In the genomic region with DNA sequence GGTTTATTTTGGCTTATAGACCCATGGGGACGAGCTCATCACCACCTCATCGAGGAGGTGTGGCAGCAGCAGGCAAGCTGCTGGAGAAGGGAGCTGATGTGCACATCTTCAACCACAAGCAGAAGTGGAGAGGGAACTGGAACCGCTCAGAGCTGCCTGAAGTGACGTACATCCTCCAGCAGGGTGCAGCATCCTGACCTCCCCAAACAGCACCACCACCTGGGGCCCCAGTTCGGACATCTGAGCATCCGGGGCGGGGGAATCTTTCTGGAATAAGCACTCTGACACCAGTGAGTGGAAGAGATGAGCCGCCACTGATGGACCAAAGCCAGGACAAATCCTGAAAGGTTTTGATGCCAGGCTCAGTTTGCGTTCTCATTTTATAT, we compare ENCODE assay signal across 9 mouse cellular contexts. TPM values are rescaled to one million over a fixed set of nuclear protein-coding genes. Genes with fewer than 3 reads are reported as not detected.
A peak's percentile ranks its signal among the peaks of the same experiment; 100 is the strongest.
DNase-seq lines count a peak whose midpoint lies in the region; ATAC-seq and TF ChIP-seq lines count a peak whose summit lies in the region.
"Had no signal": no experiment of that assay in that cellular context is flagged by ENCODE, and none has a peak within 500 bp of the region (broad histone marks: within the 10 kb centered on the region; RNA-seq: fewer than 3 reads in every experiment).

No protein-coding gene starts in this region.

- 0 out of 2 replicates have a peak, but pooled peaks cover 4% of the 10 kb centered on the region for H3K4me1 ChIP-seq in heart, embryonic 10.5 days

- 22% methylated on average over 9 of the region's 9 CpGs for WGBS in heart, embryonic 10.5 days

- H3K79me3 ChIP-seq in C2C12 (ENCODE audit: low read depth) = no peaks in the 10 kb centered on the region

- H3K4me3 ChIP-seq in heart, embryonic 10.5 days = no peak overlapping the region
- no peak overlapping the region for H3K4me3 ChIP-seq in C2C12 (ENCODE audit: insufficient read depth, poor library complexity, severe bottlenecking)
- H3K4me3 ChIP-seq: embryonic facial prominence, embryonic 12.5 days had no signal

- no peaks in the 10 kb centered on the region for H3K79me2 ChIP-seq in C2C12 (ENCODE audit: control insufficient read depth, insufficient read depth)

- DNase-seq in heart, adult 18-20 months = peak; percentile 54 to 70
- no peak for DNase-seq in heart, embryonic 10.5 days (ENCODE audit: low spot score)
- DNase-seq in adrenal gland, postnatal 14 days = peak; percentile 76
- DNase-seq in kidney, postnatal 36 days = peak; percentile 37 to 68
- DNase-seq in spleen, postnatal 4 days (ENCODE audit: low spot score in 2 of 2) = peak; percentile 56 to 82

- peaks cover 11% of the 10 kb centered on the region; the same call in 1 of the 2 replicates for H3K27me3 ChIP-seq in heart, embryonic 10.5 days (ENCODE audit: insufficient read depth, poor library complexity, severe bottlenecking)
- H3K27me3 ChIP-seq in C2C12 (ENCODE audit: control insufficient read depth, insufficient read depth, insufficient read length) = no peaks in the 10 kb centered on the region
- H3K27me3 ChIP-seq: embryonic facial prominence, embryonic 12.5 days had no signal

- peak; percentile 83 for TF ChIP-seq CTCF in C2C12 (IDR thresholded peaks at IDR 0.05; ENCODE audit: control insufficient read depth, insufficient read depth, insufficient read length)

- H3K36me3 ChIP-seq in heart, embryonic 10.5 days = peaks cover 3% of the 10 kb centered on the region; the same call in 1 of the 2 replicates
- no peaks in the 10 kb centered on the region for H3K36me3 ChIP-seq in C2C12 (ENCODE audit: control insufficient read depth, insufficient read depth)

- H3K9me3 ChIP-seq in heart, embryonic 10.5 days = no peaks in the 10 kb centered on the region
- H3K9me3 ChIP-seq: embryonic facial prominence, embryonic 12.5 days had no signal

- H3K27ac ChIP-seq in heart, embryonic 10.5 days = no peak overlapping the region
- H3K27ac ChIP-seq: embryonic facial prominence, embryonic 12.5 days had no signal

- no peak overlapping the region for H3ac ChIP-seq in C2C12 (ENCODE audit: control insufficient read depth, insufficient read length, low read depth)

- ATAC-seq in erythroid progenitor cell, adult 5-6 weeks (replicated peaks; ENCODE audit: low FRiP score, poor library complexity, severe bottlenecking) = peak; percentile 68
- ATAC-seq in megakaryocyte, adult 5-6 weeks (ENCODE audit: poor library complexity, severe bottlenecking) = peak; percentile 95

TF ChIP-seq in C2C12, 6 proteins besides CTCF, POLR2A, EP300 and RAD21:
- TF ChIP-seq FOSL1 (IDR thresholded peaks at IDR 0.05; ENCODE audit: insufficient read depth, low read length, poor library complexity, severe bottlenecking) = no peak
- TF ChIP-seq MYOG (IDR thresholded peaks at IDR 0.05; ENCODE audit: control insufficient read depth, extremely low read depth, insufficient read length) = no peak
- no peak for TF ChIP-seq CEBPB (IDR thresholded peaks at IDR 0.05; ENCODE audit: low read depth)
- TF ChIP-seq USF1 (IDR thresholded peaks at IDR 0.05; ENCODE audit: low read depth) = no peak
- TF ChIP-seq MYOD1 (IDR thresholded peaks at IDR 0.05; ENCODE audit: control insufficient read depth, insufficient read length, low read depth) = no peak
- no peak for TF ChIP-seq MAX (IDR thresholded peaks at IDR 0.05)
TF ChIP-seq in C2C12: peak in this region for 0.

RNA-seq across cellular contexts. Expression of a gene that starts 31.5 kb away (rescaled TPM):
- 1 to 10 TPM; 3.4 to 4.1 TPM for total RNA-seq in heart, adult 18-20 months (2021)
- 0.21 and 0.59 TPM in 2 replicates for polyA plus RNA-seq in heart, embryonic 10.5 days (2016; fragmentation: Nextera tagmentation; extraction: Ambion mirVana)
- 1.7 TPM for polyA plus RNA-seq in C2C12 (2012; fragmentation: generic; extraction: Trizol)
- total RNA-seq in adrenal gland, postnatal 14 days (2021) = 16.9 and 22.4 TPM in 2 replicates
- not detected in 2 replicates for total RNA-seq in erythroid progenitor cell, adult 5-6 weeks (2015; ENCODE audit: low replicate concordance)
- not detected in 2 replicates for total RNA-seq in erythroid progenitor cell, adult 5-6 weeks (2017; ENCODE audit: low replicate concordance)
- total RNA-seq in megakaryocyte, adult 5-6 weeks (2015) = not detected in 2 replicates
- total RNA-seq in megakaryocyte, adult 5-6 weeks (2017) = not detected in 2 replicates

RNA-seq across cellular contexts. Expression of a gene that starts 39.3 kb away (rescaled TPM):
- 10 to 100 TPM; 19.4 to 23.3 TPM for total RNA-seq in heart, adult 18-20 months (2021)
- 26.1 and 28.0 TPM in 2 replicates for polyA plus RNA-seq in heart, embryonic 10.5 days (2016; fragmentation: Nextera tagmentation; extraction: Ambion mirVana)
- 44.7 TPM for polyA plus RNA-seq in C2C12 (2012; fragmentation: generic; extraction: Trizol)
- total RNA-seq in adrenal gland, postnatal 14 days (2021) = 21.8 and 25.1 TPM in 2 replicates
- total RNA-seq in erythroid progenitor cell, adult 5-6 weeks (2015; ENCODE audit: low replicate concordance) = 207 and 218 TPM in 2 replicates
- 251 and 312 TPM in 2 replicates for total RNA-seq in erythroid progenitor cell, adult 5-6 weeks (2017; ENCODE audit: low replicate concordance)
- 12.6 and 17.4 TPM in 2 replicates for total RNA-seq in megakaryocyte, adult 5-6 weeks (2015)
- 12.0 and 16.1 TPM in 2 replicates for total RNA-seq in megakaryocyte, adult 5-6 weeks (2017)

Comparison
In these comparisons a context has a peak if more than half of its experiments do, and no peak if none do; other contexts are left out.
1. RNA of a gene that starts 31.5 kb away (total RNA-seq): 16.9 to 22.4 TPM in adrenal gland, postnatal 14 days and 3.4 to 4.1 TPM in heart, adult 18-20 months; not detected in erythroid progenitor cell, adult 5-6 weeks and not detected in megakaryocyte, adult 5-6 weeks; every median in the first group is over 4 times any median in the second.